Mouse (Mus musculus): ENCODE measurements around the gene Cops2.

Gene Cops2

DNA sequence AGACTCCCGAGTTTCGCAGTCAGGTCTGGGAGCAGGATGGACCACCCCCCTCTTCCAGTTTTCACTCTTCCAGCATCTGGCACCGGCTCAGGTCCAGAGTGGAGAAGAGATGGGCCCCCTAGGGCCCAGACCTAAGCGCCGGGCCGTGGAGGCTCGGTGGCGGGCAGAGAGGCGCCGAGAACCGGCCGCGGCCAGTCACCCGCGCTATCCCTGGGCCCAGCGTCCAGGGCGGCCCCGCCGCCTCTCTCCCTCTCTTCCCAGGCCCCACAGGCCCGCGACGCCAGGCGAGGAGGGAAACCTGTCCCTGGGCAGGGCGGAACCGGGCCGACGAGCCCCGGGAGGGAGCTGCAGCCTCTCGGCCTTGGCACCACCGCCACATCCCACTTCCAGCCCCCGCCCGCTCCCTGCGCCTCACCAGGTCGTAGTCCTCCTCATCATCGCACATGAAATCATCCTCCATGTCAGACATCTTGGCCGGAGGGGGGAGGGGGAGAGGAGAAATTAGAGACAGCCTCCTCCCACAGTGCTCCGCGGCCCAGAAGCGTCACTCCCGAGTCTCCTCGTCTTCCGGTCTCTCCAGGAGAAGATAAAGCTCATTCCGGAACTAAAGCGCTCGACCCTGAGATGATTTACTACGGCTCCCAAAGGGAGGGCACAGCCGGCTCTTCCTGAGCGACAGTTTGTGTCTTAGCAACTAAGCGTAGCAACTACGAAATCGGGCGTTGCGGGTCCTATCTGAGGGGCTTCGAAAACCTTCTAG is at the start of gene Cops2, which contains the start of gene Galk2:
Cops2 (minus strand) TSS at position 619 of the 760 bp plus-strand sequence.
Galk2 (plus strand) TSS at position 589 of the 760 bp plus-strand sequence.
- DNase-seq: peak; percentile 97

DNA sequence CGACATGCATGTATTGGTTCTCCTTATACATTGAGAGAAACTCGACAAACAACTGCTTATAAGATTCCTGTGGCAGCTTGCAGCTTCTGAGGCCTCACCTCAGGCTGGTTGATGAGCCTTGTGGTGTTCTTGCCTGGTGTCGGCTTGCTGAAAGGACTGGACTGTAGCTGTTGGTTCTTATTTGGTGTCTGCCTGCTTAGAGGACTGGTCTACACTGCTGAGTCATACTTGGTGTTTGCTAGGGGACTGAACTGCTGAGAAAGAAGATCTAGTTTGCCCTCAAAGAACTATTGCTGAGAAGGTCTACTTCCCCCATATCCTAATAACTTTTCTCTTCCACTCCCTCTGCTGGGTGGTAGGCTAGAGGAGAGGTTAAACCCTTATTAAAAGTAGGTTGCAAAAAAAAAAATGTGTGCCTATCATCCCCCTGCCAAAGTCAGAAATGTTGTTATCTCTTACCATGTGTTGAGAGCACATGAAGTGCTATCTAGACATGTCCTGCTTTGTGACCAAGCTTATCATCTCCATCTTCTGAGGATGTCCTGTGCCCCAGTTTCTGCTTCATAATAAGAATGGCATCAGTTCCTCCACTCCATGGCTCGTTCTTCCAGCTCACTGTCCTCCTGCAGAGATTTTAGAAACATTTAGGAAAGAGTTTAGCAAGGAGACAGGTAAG is 48.8 kb upstream of the Cops2 start:
- no peak for DNase-seq

DNA sequence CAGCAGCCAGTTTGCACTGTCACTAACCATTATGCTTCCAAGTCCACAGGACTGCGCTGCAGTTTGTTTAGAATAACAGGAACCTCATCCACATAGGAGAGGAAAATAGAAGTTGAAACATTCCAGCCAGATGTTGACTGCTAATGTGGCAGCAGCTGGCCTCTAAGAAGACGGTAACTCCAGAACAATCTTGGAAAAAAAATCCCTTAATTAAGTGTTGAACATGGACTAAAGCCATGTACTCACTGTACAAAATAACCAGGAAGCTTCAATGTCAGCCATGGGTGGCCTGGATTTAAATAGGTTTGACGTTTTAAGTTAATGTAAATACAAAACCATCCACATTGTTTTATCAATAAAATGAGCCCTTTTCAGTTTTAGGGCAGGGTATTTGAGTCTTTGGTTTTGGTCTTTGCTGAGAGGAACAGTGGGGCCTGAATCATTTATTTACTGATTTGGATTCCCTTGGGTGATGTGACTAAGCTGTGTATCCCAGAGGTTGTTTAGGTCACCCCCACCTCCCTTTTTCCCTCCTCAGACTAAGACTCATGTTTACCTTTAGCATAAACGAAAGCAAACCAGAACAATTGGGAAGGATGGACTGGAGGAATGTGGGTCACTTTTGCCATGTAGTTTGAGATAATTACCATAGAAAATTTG is 47.6 kb upstream of the Cops2 start:
- no peak for DNase-seq

DNA sequence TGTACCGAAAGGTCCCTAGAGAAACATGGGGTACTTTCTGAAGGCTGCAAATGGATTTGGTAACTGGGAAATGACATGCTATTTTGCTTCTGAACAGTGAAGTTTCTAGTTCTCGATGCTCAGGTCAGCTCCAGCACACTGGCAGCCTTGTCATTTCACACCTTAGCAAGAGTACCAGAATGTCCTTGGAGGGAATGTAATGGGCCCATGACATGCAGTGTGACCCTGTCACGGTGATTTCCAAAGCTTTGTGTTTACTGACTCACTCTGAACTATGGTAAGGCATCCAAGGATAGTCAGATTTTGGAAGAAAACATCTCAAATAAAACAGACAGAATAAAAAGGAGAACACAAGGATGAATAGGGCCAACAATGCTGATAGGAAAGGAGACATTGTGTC is 42.5 kb upstream of the Cops2 start:
- DNase-seq: no peak

DNA sequence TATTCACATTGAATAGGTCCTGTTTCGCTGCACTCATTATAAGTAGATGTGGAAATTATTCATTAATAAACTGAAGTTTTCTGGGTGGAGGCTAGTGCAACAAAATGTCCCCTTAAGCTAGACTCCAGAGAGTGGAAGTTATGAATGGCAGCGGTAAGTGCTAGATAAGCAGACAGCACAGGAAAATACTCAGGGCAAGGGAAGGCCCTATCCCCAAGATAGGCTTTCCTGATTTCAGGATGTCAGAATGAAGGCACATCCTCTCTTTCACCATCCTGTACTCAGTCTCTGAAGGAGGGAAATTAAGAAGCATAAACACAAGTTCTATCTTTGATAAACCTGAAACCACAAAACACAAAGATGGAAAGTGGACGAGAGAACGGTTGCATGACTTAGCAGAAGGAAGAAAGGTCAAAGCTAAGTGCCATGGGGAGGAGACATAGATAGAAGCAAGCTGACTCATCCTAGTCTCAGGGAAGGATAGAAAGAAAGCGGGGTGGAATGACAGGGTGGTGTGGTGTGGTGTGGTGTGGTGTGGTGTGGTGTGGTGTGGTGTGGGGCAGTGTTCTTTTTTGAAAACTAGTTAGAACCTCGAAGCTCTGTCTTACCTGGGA is 42.0 kb upstream of the Cops2 start:
- no peak for DNase-seq

DNA sequence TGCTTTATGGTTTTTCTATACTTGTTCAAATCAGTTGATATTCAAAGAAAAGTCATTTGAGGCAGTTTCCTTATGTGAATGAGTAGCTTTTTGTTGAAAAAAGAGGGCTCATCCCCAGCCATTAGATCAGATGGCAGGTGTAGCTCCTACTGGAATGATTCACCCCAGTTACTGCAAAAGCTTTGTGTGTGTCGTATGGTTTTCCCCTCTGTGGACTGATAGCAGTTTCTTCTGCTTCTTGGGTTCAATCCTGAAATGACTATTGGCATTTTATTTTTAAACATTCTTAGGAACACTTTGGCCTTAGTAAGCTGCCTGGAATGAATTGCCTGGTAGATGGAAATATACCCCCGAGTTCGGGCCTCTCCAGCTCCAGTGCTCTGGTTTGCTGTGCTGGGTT is 37.4 kb upstream of the Cops2 start:
- no peak for DNase-seq

DNA sequence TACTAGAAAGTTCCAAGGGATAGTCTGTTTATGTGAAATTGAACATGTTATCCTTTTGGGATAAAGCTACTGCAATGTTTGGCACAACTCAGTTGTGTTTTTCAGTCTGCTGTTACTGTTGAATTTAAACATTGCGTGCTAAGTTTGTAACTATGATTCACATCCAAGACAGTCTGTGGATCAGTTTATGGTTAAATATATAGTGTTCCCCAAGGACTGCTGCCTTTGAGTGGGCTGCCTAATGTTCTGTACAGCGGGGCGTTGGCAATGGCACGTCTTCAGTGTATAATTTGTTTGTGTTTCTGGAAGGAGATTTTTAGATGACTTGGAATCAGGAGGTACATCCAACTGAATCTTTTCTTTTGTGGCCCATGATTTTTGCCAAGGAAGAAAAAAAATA is 36.2 kb upstream of the Cops2 start:
- no peak for DNase-seq

DNA sequence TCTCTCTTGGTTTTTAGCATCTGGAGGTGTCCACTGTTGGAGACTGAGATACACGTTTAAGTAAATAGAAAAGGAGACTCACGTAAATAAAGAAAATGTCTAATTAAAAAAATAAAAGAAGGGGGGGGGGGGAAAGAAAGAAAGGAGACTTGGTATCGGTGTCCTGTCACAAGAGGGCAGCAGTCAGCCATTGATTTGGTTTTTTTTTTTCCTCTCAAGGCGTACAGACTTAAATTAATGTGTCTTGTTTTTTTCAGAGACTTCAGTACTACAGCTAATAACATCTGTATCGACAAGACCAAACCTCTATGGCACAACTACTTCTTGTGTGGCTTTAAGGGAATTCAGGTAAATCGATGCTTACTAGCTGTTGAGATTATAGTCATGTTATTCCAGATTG is 34.2 kb upstream of the Cops2 start:
- peak; percentile 12 for DNase-seq

DNA sequence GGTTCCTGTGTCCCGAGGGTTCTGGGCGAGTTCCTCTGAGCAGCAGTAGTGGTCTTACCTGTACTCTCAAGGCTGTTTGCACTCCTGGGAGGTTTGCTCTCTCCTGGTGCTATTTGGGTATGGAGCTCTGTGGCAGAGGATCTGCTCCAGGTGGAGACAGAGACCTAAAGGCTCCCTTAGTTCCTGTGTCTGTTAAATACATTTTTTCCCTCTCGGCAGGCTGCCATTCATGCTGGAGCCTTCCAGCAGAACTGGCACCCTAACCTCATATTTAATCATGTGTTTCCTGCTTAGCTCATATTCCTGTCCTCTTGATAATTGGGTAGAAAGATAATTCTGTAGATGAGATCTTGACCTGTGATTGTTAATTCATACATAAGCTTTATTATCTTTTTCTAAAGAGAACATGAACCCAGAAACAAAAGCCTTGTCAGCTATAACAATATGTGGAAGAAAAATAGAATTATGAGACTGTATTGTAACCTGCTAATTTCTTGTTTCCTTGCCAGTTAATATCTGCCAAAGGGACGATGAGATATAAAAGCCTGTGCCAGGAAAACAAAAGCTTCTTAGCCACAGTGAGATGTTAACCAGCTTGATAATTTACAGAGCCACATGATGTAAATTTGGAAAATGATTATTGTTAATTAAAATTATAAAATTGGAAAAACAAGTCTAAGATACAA is 27.1 kb upstream of the Cops2 start:
- DNase-seq: no peak

DNA sequence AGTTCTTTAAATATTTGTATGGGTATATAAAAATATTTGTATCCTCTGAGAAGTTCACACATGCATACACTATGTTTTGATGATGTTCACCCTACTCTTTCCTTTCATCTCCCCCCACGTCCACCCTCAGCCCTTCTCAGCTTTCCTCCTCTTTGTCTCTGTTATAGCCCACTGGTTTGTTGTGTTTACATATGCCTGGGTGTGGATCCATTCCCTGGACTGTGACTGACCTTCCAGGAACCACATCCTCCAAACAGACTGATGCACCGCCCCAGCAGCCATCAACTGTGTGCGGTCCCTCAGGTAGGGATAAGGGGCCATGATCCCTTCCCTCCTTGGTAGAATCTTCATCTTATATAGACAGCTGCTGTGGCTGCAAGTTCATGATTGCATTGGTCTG is 11.2 kb upstream of the Cops2 start:
- DNase-seq: no peak

DNA sequence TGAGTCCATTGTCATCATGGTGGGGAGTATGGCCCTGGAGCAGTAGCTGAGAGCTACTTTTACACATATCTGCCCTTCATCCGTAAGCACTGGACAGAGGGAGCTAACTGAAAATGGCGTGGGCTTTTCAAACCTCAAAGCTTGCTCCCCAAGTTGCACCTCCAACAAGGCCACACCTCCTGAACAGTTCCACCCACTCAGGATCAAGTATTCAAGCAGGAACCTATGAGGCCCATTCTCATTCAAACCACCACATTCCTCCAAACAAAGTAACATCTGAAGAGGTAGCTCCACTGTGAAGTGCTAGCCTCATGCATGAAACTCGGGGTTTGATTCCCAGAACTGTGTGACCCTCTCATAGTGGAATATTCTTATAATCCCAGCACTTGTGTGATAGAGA is 9.4 kb upstream of the Cops2 start:
- no peak for DNase-seq

DNA sequence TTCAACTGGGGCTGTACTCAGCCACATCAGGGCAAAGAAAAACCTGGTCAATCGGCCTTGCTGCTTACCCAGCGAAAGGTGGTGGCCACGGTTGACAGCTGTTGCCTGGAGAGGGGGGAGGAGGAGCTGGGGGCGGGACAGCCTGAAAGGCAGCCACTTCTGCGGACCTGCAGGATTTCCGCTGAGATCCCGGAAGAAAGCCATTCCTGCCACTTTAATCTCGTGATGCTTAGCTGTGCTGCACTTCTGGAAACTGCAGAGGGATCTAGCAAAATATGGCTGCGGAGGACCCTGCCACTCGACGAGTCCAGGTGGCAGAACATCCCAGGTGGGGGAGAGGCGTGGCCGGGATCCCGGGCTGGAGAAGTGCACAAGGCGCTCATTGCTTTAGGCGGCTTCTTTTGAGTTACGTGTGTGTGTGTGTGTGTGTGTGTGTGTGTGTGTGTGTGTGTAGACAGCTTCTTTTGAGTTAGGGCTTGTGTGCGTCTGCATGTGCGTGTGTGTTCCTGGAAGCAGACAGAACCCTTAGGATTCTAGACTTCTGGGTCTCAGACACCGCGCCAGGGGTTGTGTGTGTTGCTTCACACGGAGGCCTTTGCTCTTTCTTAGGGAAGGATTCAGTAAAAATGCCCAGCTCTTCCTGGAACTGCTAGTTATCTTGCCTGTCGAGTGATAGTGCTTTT is 7.3 kb upstream of the Cops2 start:
- DNase-seq: peak; percentile 72

DNA sequence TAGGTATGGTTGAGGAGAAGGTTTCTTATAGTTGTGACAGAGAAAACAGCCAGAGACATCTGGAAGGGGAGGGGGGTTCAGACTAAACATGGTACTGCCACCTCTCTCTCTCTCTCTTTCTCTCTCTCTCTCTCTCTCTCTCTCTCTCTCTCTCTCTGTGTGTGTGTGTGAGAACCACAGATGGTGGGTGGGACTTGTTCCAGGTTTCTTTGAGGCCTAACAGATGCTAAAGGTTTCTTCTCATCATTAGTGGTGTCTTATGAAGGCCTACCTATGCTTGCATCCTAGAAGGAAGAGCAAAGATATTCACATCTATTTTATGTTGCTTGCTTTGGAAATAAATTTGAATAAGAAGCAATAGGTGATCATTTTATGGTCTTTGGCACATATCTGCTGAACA is 6.6 kb upstream of the Cops2 start:
- no peak for DNase-seq

DNA sequence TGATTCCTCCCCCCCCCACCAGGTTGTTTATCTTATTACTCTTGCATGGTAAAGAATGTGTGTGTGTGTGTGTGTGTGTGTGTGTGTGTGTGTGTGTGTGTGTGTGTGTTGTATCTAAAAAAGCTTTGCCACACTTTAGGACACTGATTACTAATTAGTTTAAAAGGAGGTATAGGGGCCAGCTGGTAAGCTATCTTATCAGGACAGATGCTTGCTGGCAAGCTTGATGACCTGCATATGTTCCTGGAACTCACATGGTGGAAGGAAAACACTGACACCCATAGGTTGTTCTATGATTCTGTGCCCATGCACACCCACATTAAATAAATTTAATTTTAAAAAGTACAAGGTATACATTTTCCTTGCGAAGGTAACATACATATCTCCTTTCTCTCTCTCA is 5.6 kb upstream of the Cops2 start:
- no peak for DNase-seq

DNA sequence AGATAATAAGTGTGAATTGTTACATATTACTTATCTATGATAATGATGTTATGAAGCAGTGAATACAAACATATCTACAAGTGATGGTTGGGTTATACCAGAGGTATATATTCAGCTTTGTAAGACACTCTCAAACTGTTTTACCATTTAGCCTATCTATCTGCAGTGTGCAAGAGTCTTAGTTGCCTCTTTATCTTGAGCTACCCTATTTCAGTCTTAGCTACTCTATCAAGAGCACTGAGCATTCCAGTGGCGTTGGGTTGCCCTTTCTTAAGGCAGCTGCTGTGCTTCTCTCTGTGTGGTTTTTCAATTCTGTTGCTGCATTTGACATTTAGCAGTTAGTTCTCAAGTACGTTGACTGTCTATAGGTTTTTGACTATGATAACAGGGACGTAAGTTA is 4.9 kb upstream of the Cops2 start:
- no peak for DNase-seq

DNA sequence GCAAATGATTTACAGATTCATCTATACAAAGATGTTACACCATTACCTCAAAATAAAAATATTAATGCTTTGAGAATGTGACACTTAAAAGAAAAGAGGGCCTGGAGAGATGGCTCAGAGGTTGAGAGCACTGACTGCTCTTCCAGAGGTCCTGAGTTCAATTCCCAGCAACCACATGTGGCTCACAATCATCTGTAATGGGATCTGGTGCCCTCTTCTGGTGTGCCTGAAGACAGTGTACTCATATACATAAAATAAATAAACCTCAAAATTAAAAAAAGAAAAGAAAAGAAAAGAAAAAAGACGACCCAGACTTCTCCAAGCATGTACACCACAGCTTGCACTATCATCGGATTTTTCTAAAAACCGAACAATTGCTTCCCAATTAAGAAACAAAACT is 1.2 kb downstream of the Cops2 start:
- no peak for DNase-seq

DNA sequence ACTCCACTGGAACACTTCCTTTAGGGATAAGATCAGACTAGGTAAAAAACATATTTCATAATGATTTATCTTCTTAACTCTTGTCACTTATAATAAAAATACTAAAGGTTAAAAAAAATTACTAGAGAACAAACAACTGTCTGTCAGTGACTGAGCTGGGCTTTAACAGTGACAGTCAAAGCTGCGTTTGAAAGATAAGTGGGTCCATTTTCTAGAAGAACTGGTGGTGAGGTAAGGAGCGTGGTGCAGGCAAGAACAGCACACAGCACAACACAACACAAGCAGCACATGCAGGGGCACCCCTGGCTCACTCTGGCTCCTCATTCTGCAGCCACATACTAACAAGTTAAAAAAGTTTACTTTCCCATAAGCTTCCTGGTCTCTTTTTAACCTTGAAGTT is 7.7 kb downstream of the Cops2 start:
- no peak for DNase-seq

DNA sequence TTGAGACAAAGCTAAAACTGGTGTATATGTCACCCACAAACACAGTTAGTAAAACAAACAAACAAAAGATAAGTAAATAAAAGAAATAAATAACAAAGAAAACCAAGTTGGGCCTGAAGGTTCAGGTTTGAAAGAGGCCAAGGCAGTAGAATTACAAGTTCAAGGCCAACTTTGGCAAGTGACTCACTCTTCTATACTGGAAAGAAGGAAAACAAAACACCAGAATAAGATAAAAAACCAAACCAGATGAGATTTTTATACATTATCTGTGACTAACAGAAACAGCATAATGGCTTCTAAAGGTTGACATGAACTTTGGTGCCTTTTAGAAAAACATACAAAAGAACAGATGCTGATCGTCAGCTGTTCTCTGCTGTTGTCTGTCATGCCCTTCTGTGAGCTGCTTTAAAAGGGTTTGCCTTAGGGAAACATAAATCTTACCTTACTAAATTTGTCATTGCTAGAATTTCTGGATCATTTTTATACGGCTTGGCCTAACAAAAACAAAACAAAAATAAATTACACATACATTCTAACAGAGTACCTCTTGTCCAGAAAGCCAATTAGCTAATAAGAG is 20.1 kb downstream of the Cops2 start:
- no peak for DNase-seq

DNA sequence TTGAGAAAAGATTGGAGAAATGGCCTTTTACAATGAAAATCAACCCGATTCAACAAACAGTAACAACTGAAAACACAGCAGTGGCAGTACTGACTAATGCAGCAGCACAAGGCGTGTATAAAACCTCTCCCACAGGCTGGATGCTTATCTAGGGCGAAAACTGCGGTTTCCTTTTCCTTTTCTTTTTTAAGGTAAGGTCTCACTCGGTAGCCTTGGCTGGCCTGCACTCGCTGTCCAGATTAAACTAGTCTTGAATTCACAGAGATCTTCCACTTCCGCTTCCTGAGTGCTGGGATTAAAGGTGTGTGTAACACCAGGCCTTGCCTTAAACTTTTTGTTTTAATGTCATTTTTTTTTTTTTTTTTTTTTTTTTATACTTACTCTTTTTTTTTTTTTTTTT is 20.8 kb downstream of the Cops2 start:
- no peak for DNase-seq

DNA sequence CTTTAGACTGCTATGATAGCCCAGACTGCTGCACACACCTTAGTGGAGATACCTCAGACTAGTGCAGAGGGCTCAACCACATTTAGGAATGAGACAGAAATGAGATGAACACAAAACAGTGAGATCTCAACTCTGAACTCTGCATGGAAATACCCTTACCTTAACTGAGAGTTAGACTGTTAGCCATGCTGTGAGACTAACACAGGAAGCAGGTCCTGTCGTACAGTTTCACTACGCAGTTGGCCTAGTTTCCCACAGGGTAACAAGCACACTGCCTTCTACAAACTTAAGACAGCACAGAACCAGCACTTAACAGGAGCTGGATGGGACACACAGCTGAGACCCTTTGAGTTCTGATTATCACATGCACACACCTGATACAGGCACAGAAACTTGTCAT is 29.0 kb downstream of the Cops2 start:
- DNase-seq: no peak

DNA sequence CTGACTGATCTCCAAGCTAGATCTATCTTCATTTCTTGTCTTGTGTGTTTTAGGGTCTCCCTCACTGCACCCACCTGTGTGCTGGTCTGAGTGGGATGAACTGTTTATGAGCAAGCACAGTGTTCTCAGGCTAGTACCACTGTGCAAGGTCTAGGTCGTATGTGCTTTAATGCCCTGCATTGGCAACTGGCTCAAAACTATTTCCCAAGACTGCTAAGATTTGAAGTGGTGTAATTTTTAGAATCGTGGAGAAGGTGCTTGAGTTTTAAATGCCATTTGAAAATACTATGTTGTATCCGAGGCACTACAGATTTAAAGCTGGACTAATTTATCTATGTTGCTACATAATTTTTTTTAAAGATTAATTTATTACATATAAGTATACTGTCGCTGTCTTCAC is 31.0 kb downstream of the Cops2 start:
- no peak for DNase-seq

DNA sequence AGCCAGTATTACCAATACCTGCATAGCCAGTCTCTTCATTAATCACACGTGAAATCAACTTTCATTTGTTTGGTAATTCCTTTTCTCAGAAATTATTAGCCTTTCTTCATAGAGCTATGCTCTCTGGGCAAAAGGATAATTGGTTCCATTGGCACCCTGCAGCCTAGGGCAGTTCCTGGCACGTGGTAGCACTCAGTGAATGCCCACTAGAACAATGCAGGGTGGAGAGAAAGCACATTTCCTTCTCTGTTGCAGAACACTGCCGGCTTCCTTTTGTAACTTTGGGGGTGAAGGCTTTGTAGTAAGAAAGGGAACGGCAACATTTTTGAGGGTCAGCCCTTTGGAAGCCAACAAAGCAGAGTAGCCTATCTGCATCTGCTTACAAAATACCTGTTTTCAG is 32.7 kb downstream of the Cops2 start:
- DNase-seq: no peak

Data from kidney, adult 9 months (tissue).